Mouse (Mus musculus): ENCODE measurements around the gene Atp6v1e2. TPM values are rescaled to one million over a fixed set of nuclear protein-coding genes. Genes with fewer than 3 reads are reported as not detected.

Atp6v1e2 gene
- not detected for polyA plus RNA-seq (2017; shearing (Covaris generic))

GRCm38 (mm10) chr17:86947840-86948796 lies at the start of gene Atp6v1e2:
Gene Atp6v1e2 (minus strand): TSS chr17:86947897.

GRCm38 (mm10) chr17:86962894-86963585 lies 15.3 kb upstream of the Atp6v1e2 start, which contains the start of gene Rhoq:
Gene Rhoq (plus strand): TSS chr17:86963082.

GRCm38 (mm10) chr17:86917048-86917447 lies 30.6 kb downstream of the Atp6v1e2 start, which contains the start of gene Tmem247:
Gene Tmem247 (plus strand): TSS chr17:86917348.

Other genes starting within 250 kb of the Atp6v1e2 start
- 12.3 TPM for gene Epas1, start 194.2 kb downstream of the Atp6v1e2 start, polyA plus RNA-seq (2017; shearing (Covaris generic))
- not detected for gene Tmem247, start 30.5 kb downstream of the Atp6v1e2 start, polyA plus RNA-seq (2017; shearing (Covaris generic))
- 10.9 TPM for gene Rhoq, start 15.2 kb upstream of the Atp6v1e2 start, polyA plus RNA-seq (2017; shearing (Covaris generic))
- gene Pigf, start 77.5 kb upstream of the Atp6v1e2 start, polyA plus RNA-seq (2017; shearing (Covaris generic)): 17.3 TPM
- 168 TPM for gene Cript, start 77.7 kb upstream of the Atp6v1e2 start, polyA plus RNA-seq (2017; shearing (Covaris generic))
- 14.7 TPM for gene Socs5, start 159.8 kb upstream of the Atp6v1e2 start, polyA plus RNA-seq (2017; shearing (Covaris generic))

All from effector memory CD4-positive, alpha-beta T cell, adult 5 months (primary cell).